Mouse (Mus musculus): ENCODE results near the gene Msl3l2. TPM values are rescaled to one million over a fixed set of nuclear protein-coding genes. Genes with fewer than 3 reads are reported as not detected.

Gene Msl3l2
- polyA plus RNA-seq, 1 experiment from 2014 or later = 2.4 TPM

GRCm38 (mm10) chr10:56164411-56164810, 57.7 kb downstream of the Msl3l2 start:
- no peaks in the 10 kb centered on the region; the same call in 1 of the 2 replicates for H3K36me3 ChIP-seq (ENCODE audit: control insufficient read depth, insufficient read depth)
- no peaks in the 10 kb centered on the region for H3K4me1 ChIP-seq (replicated peaks; ENCODE audit: control insufficient read depth, insufficient read depth, low read length)
- H3K4me3 ChIP-seq (ENCODE audit: low read depth, low read length) = no peak overlapping the region
- no peak overlapping the region for H3K4me2 ChIP-seq (replicated peaks; ENCODE audit: low read depth)
- TF ChIP-seq CTCF (IDR thresholded peaks at IDR 0.05; ENCODE audit: low read depth) = peak; percentile 35; the same call in 1 of the 2 replicates
- no peak overlapping the region for H3K9ac ChIP-seq (ENCODE audit: low read depth, low read length)
- ATAC-seq = no peak
- H3K27ac ChIP-seq (ENCODE audit: low read depth, low read length) = no peak overlapping the region
- WGBS = 69% methylated on average over 3 of the region's 3 CpGs
- H3K9me3 ChIP-seq (ENCODE audit: control insufficient read depth) = no peaks in the 10 kb centered on the region
- no peaks in the 10 kb centered on the region for H3K27me3 ChIP-seq (replicated peaks; ENCODE audit: control insufficient read depth, insufficient read depth, low read length)

GRCm38 (mm10) chr10:56165758-56166157, 59.0 kb downstream of the Msl3l2 start:
- no peak overlapping the region for H3K27ac ChIP-seq (ENCODE audit: low read depth, low read length)
- H3K9ac ChIP-seq (ENCODE audit: low read depth, low read length) = no peak overlapping the region
- H3K4me3 ChIP-seq (ENCODE audit: low read depth, low read length) = no peak overlapping the region
- WGBS = 84% methylated on average over 4 of the region's 4 CpGs
- H3K9me3 ChIP-seq (ENCODE audit: control insufficient read depth) = no peaks in the 10 kb centered on the region
- no peaks in the 10 kb centered on the region for H3K27me3 ChIP-seq (replicated peaks; ENCODE audit: control insufficient read depth, insufficient read depth, low read length)
- no peak for ATAC-seq
- H3K36me3 ChIP-seq (ENCODE audit: control insufficient read depth, insufficient read depth) = peaks cover 6% of the 10 kb centered on the region; the same call in 1 of the 2 replicates
- no peak overlapping the region for H3K4me2 ChIP-seq (replicated peaks; ENCODE audit: low read depth)
- no peak for TF ChIP-seq CTCF (IDR thresholded peaks at IDR 0.05; ENCODE audit: low read depth)
- H3K4me1 ChIP-seq (replicated peaks; ENCODE audit: control insufficient read depth, insufficient read depth, low read length) = no peaks in the 10 kb centered on the region

Other genes starting within 250 kb of the Msl3l2 start
- gene Tbc1d32, start 121.8 kb downstream of the Msl3l2 start, polyA plus RNA-seq (2015; fragmentation: Nextera tagmentation; extraction: Ambion mirVana) = 1.3 and 1.4 TPM in 2 replicates